In the genomic region with DNA sequence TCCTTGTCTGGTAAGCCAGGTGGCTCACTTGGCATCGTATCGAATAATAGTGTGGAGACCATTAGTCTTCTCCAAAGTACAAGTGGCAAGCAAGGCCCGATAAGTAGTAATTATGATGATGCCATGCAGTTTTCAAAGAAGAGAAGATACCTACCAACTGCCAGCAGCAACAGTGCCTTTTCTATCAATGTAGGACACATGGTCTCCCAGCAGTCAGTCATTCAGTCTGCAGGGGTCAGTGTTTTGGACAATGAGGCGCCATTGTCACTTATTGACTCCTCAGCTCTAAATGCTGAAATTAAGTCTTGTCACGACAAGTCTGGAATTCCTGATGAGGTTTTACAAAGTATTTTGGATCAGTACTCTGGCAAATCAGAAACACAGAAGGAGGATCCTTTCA, we compare ENCODE assay signal across 11 mouse cellular contexts. TPM values are rescaled to one million over a fixed set of nuclear protein-coding genes. Genes with fewer than 3 reads are reported as not detected.
DNase-seq lines count a peak whose midpoint lies in the region; ATAC-seq and TF ChIP-seq lines count a peak whose summit lies in the region.
"Had no signal": no experiment of that assay in that cellular context is flagged by ENCODE, and none has a peak within 500 bp of the region (broad histone marks: within the 10 kb centered on the region; RNA-seq: fewer than 3 reads in every experiment).

No protein-coding gene starts in this region.

- peaks cover 36% of the 10 kb centered on the region for H3K4me1 ChIP-seq in lung, embryonic 15.5 days
- H3K4me1 ChIP-seq in lung, adult 2 months (ENCODE audit: control insufficient read depth, insufficient read depth, low read length): peaks cover 23% of the 10 kb centered on the region
- peaks cover 31% of the 10 kb centered on the region for H3K4me1 ChIP-seq in embryonic facial prominence, embryonic 14.5 days (ENCODE audit: control insufficient read depth, insufficient read depth, low read length)
- peaks cover 40% of the 10 kb centered on the region for H3K4me1 ChIP-seq in hindbrain, embryonic 15.5 days (replicated peaks)
- peaks cover 50% of the 10 kb centered on the region for H3K4me1 ChIP-seq in neural tube, embryonic 13.5 days (replicated peaks)

- no peak for TF ChIP-seq CTCF in lung, adult 2 months (IDR thresholded peaks at IDR 0.05; ENCODE audit: insufficient read depth, low read length)

- H3K27ac ChIP-seq in lung, embryonic 15.5 days: no peak overlapping the region
- no peak overlapping the region for H3K27ac ChIP-seq in embryonic facial prominence, embryonic 14.5 days (replicated peaks; ENCODE audit: low read depth, low read length)
- H3K27ac ChIP-seq in hindbrain, embryonic 15.5 days (replicated peaks): no peak overlapping the region
- H3K27ac ChIP-seq in neural tube, embryonic 13.5 days (replicated peaks): no peak overlapping the region
- H3K27ac ChIP-seq: heart, adult 2 months had no signal

- WGBS in lung, embryonic 15.5 days: 91% methylated on average over 5 of the region's 5 CpGs
- 86% methylated on average over 5 of the region's 5 CpGs for WGBS in lung, adult 2 months
- WGBS in embryonic facial prominence, embryonic 14.5 days: 87% methylated on average over 5 of the region's 5 CpGs
- WGBS in hindbrain, embryonic 15.5 days: 82% methylated on average over 5 of the region's 5 CpGs
- 76% methylated on average over 5 of the region's 5 CpGs for WGBS in neural tube, embryonic 13.5 days

- ATAC-seq in lung, embryonic 15.5 days (ENCODE audit: borderline replicate concordance, extremely low read depth, low FRiP score, low TSS enrichment): no peak
- no peak for ATAC-seq in embryonic facial prominence, embryonic 14.5 days (ENCODE audit: low read depth)
- no peak for ATAC-seq in hindbrain, embryonic 15.5 days (ENCODE audit: low FRiP score, low read depth)
- ATAC-seq in neural tube, embryonic 13.5 days (ENCODE audit: low read depth): no peak

- no peaks in the 10 kb centered on the region for H3K27me3 ChIP-seq in lung, embryonic 15.5 days
- no peaks in the 10 kb centered on the region for H3K27me3 ChIP-seq in embryonic facial prominence, embryonic 14.5 days (replicated peaks; ENCODE audit: control insufficient read depth, insufficient read depth, low read length)
- H3K27me3 ChIP-seq in hindbrain, embryonic 15.5 days: no peaks in the 10 kb centered on the region
- H3K27me3 ChIP-seq in neural tube, embryonic 13.5 days: no peaks in the 10 kb centered on the region

- H3K9ac ChIP-seq in lung, embryonic 15.5 days: no peak overlapping the region
- no peak overlapping the region for H3K9ac ChIP-seq in embryonic facial prominence, embryonic 14.5 days (ENCODE audit: low read depth, low read length)
- no peak overlapping the region for H3K9ac ChIP-seq in hindbrain, embryonic 15.5 days
- H3K9ac ChIP-seq in neural tube, embryonic 13.5 days: no peak overlapping the region

- H3K4me2 ChIP-seq in lung, embryonic 15.5 days: peak overlapping the region; percentile 30; the same call in 1 of the 2 replicates
- H3K4me2 ChIP-seq in embryonic facial prominence, embryonic 14.5 days (ENCODE audit: low read depth, low read length): peak overlapping the region; percentile 20; the same call in 1 of the 2 replicates
- peak overlapping the region; percentile 81 for H3K4me2 ChIP-seq in hindbrain, embryonic 15.5 days
- H3K4me2 ChIP-seq in neural tube, embryonic 13.5 days: peak overlapping the region; percentile 73

- no peak for DNase-seq in lung, adult 2 months
- DNase-seq in embryonic facial prominence, embryonic 14.5 days (ENCODE audit: low spot score): no peak
- DNase-seq in retina, postnatal 1 day: no peak
- DNase-seq in lung, postnatal 36 days: no peak
- DNase-seq: adrenal gland, adult 2 months; heart, adult 2 months; kidney, adult 8-10 months; thymus, postnatal 36 days had no signal

- no peak overlapping the region for H3K4me3 ChIP-seq in lung, embryonic 15.5 days
- no peak overlapping the region for H3K4me3 ChIP-seq in lung, adult 2 months (replicated peaks; ENCODE audit: extremely low read depth, low read depth, low read length)
- H3K4me3 ChIP-seq in embryonic facial prominence, embryonic 14.5 days (ENCODE audit: low read depth, low read length): no peak overlapping the region
- H3K4me3 ChIP-seq in hindbrain, embryonic 15.5 days: no peak overlapping the region
- H3K4me3 ChIP-seq in neural tube, embryonic 13.5 days: peak overlapping the region; percentile 3

- H3K36me3 ChIP-seq in lung, embryonic 15.5 days: peaks cover 18% of the 10 kb centered on the region
- H3K36me3 ChIP-seq in embryonic facial prominence, embryonic 14.5 days (ENCODE audit: control insufficient read depth, insufficient read depth, low read length): peaks cover 31% of the 10 kb centered on the region
- H3K36me3 ChIP-seq in hindbrain, embryonic 15.5 days: peaks cover 19% of the 10 kb centered on the region
- peaks cover 26% of the 10 kb centered on the region for H3K36me3 ChIP-seq in neural tube, embryonic 13.5 days

- no peaks in the 10 kb centered on the region for H3K9me3 ChIP-seq in lung, embryonic 15.5 days
- H3K9me3 ChIP-seq in embryonic facial prominence, embryonic 14.5 days (ENCODE audit: control insufficient read depth, low read length): no peaks in the 10 kb centered on the region
- no peaks in the 10 kb centered on the region for H3K9me3 ChIP-seq in hindbrain, embryonic 15.5 days
- H3K9me3 ChIP-seq in neural tube, embryonic 13.5 days: no peaks in the 10 kb centered on the region

- TF ChIP-seq POLR2A in lung, adult 2 months (IDR thresholded peaks at IDR 0.05; ENCODE audit: borderline replicate concordance, extremely low read depth, low read depth, low read length): no peak

RNA-seq across cellular contexts. Expression of a gene that starts 2.1 kb away (rescaled TPM):
- 20.6 and 22.3 TPM in 2 replicates for polyA plus RNA-seq in lung, embryonic 15.5 days (2015; fragmentation: Nextera tagmentation; extraction: Ambion mirVana)
- 3.6 and 4.6 TPM in 2 replicates for polyA plus RNA-seq in lung, adult 2 months (2012; rRNA removed)
- 19.5 and 21.4 TPM in 2 replicates for polyA plus RNA-seq in embryonic facial prominence, embryonic 14.5 days (2014; fragmentation: Nextera tagmentation; extraction: Ambion mirVana)
- 20.5 and 20.6 TPM in 2 replicates for polyA plus RNA-seq in hindbrain, embryonic 15.5 days (2015; fragmentation: Nextera tagmentation; extraction: Ambion mirVana)
- polyA plus RNA-seq in neural tube, embryonic 13.5 days (2015; fragmentation: Nextera tagmentation; extraction: Ambion mirVana): 26.3 and 27.2 TPM in 2 replicates

Comparison
In these comparisons a context has a peak if more than half of its experiments do, and no peak if none do; other contexts are left out.
1. H3K4me2 ChIP-seq: peak in every context shown above with its lines; median percentile 81 in hindbrain, embryonic 15.5 days; 73 in neural tube, embryonic 13.5 days; 30 in lung, embryonic 15.5 days; 20 in embryonic facial prominence, embryonic 14.5 days.